Mouse (Mus musculus) bone marrow macrophage, adult 2 months (primary cell): ENCODE results near the gene Crybg2.

ENCODE experiments used
- CTCF ChIP-seq: IDR thresholded peaks from 2 replicates; pipeline ENCODE4 v1.5.1; 2012; ENCODE audit warnings: low read depth, mild to moderate bottlenecking, low read length, moderate library complexity
- POLR2A ChIP-seq: IDR thresholded peaks from 2 replicates; pipeline ENCODE4 v1.6.1; 2012; ENCODE audit warnings: mild to moderate bottlenecking, low read depth, low read length, borderline replicate concordance

GRCm38 (mm10) chr4:134094004-134094564 is 33.5 kb downstream of the Crybg2 start:
- TF ChIP-seq CTCF = no peak
- TF ChIP-seq POLR2A = no peak
